Mouse (Mus musculus) spleen, adult 2 months (tissue): ENCODE data around the gene Ascc3. TPM values are rescaled to one million over a fixed set of nuclear protein-coding genes. Genes with fewer than 3 reads are reported as not detected.

Source experiments
- DNase-seq, 2 experiments: peaks; one replicate each; pipeline versions ENCODE4 v3.0.0 to v3.0.0-alpha.2; 2012 to 2021; ENCODE audit warnings: low spot score in 2 of 2, low read depth in 1 of 2
- H3K27ac ChIP-seq: fragments of 200-500 bp; 2 replicates; pipeline ENCODE4 v1.5.1; 2012; ENCODE audit warnings: low read length, inconsistent platforms; ENCODE audit not compliant: insufficient read depth
- H3K27me3 ChIP-seq: fragments of 200-500 bp; 2 replicates; pipeline ENCODE4 v1.6.1; 2012; ENCODE audit warnings: mild to moderate bottlenecking, moderate library complexity, low read length, inconsistent platforms; ENCODE audit not compliant: control insufficient read depth, insufficient read depth
- H3K36me3 ChIP-seq: fragments of 200-500 bp; 2 replicates; pipeline ENCODE4 v1.6.1; 2012; ENCODE audit warnings: mild to moderate bottlenecking, low read length, inconsistent platforms; ENCODE audit not compliant: control insufficient read depth, insufficient read depth
- H3K4me1 ChIP-seq: fragments of 200-500 bp; 2 replicates; pipeline ENCODE4 v1.6.1; 2011; ENCODE audit warnings: inconsistent platforms; ENCODE audit not compliant: control insufficient read depth, insufficient read depth, insufficient read length
- H3K4me3 ChIP-seq: fragments of 200-500 bp; 2 replicates; pipeline ENCODE4 v1.5.1; 2011; ENCODE audit warnings: mild to moderate bottlenecking, inconsistent platforms; ENCODE audit not compliant: insufficient read depth, insufficient read length; ENCODE audit errors: extremely low read depth
- CTCF ChIP-seq: fragments of 200-500 bp; IDR thresholded peaks from 2 replicates; pipeline ENCODE4 v1.5.1; 2011; ENCODE audit warnings: mild to moderate bottlenecking, inconsistent platforms; ENCODE audit not compliant: insufficient read depth, insufficient read length, insufficient replicate concordance; ENCODE audit errors: extremely low read depth
- POLR2A ChIP-seq: fragments of 200-500 bp; IDR thresholded peaks from 2 replicates; pipeline ENCODE4 v1.6.1; 2011; ENCODE audit warnings: low read depth, low read length, inconsistent platforms
- WGBS: fragments of 180-500 bp; shearing (Covaris S2); methylation state at CpG from one replicate; pipeline ENCODE4 v1.1.7; 2018; 5-methylcytosine and 5-hydroxymethylcytosine counted together
- polyA plus RNA-seq: library from polyadenylated mRNA; depleted of rRNA; stranded (reverse); fragments of >200 nt; gene quantifications from 2 replicates; pipeline ENCODE4 v1.2.3, GENCODE M21; 2012

The Ascc3 gene
- polyA plus RNA-seq, 1 experiment, result 12.1 TPM

GRCm38 (mm10) chr10:50897530-50898471 lies 305.3 kb downstream of the Ascc3 start:
- 6% methylated on average over 32 of the region's 32 CpGs for WGBS
- DNase-seq, result no peak
- no peak for TF ChIP-seq POLR2A
- 0 out of 2 replicates have a peak, but pooled peaks have one; percentile 10 for TF ChIP-seq CTCF
- Histone ChIP-seq H3K27me3 (peaks cover 41% of the 10 kb centered on the region), H3K4me1 (peaks cover 10% of the 10 kb centered on the region), H3K4me3 (no peak overlapping the region), H3K36me3 (no peaks in the 10 kb centered on the region), H3K27ac (no peak overlapping the region)

DNA sequence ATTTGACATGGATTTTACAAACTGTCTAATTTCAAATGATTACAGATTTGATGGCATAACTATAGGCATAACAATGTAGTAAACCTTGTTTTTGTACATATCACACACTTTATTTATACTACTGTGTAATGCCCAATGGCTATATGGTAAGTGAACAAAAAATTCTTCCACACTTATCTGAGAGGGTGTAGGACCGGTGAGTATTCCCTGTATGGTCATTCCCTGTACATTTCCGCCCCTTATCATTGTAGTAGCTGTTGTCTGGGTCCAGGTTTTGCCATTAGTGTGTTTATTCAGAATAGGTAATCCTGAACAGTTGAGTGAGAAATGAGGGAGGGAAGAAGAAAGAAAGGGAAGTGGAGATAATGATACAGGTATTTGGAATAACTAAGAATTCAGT lies 306.2 kb downstream of the Ascc3 start:
- Histone ChIP-seq H3K27me3 (peaks cover 46% of the 10 kb centered on the region), H3K4me3 (no peak overlapping the region), H3K4me1 (peaks cover 10% of the 10 kb centered on the region), H3K27ac (no peak overlapping the region), H3K36me3 (no peaks in the 10 kb centered on the region)
- no peak for DNase-seq
- WGBS, result 27% methylated on average over 2 of the region's 2 CpGs
- TF ChIP-seq CTCF (no peak), POLR2A (no peak)

DNA sequence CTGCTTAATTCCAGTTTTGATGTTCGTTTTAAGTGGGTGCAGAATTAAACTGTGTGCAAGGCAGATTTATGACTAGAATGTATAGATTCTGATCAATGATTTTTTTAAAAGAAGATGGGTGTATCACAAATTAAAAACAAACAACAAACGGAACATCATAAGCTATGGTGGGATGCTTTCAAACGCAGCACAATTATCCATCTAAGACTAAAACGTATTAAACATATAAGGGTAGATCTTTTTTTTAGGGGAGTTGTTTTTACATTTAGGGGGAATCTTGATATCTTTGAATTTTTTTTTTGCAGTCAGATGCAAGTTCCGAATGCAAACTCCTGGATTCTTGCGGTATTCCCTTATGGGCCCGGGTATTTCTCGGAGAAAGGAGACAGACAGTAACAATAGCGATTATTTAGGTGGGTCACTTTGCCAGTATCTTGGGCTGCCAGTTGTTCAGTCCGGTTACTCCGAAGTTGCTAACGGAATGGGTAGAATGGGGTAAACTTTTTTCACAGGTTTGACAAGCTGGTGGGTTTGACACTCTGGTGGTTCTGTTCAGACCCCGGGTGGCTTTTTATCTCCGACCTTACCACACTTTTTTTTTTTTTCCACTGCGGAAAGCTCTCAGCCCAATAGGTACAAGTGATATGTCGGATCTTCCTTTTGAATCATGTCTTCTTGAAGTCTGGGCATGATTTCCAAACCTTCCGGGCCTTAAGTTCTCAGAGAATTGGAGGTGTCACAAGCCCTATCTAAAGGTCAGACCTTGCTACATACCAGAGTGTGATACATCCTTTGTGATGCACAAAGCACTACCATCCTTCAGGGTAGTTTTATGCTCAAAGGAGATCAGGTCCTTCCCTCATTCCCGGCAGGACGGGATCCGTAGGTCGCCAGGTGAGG lies 307.6 kb downstream of the Ascc3 start:
- TF ChIP-seq CTCF (no peak), POLR2A (no peak)
- Histone ChIP-seq H3K27me3 (peaks cover 41% of the 10 kb centered on the region), H3K4me3 (no peak overlapping the region), H3K27ac (no peak overlapping the region), H3K4me1 (peaks cover under 1% of the 10 kb centered on the region), H3K36me3 (no peaks in the 10 kb centered on the region)
- WGBS, result 7% methylated on average over 21 of the region's 21 CpGs
- no peak for DNase-seq
